Mouse (Mus musculus): ENCODE results near the gene Lgals3bp. TPM values are rescaled to one million over a fixed set of nuclear protein-coding genes. Genes with fewer than 3 reads are reported as not detected.

Lgals3bp gene
- total and polyA plus RNA-seq, 3 experiments = 3.0 to 18.3 TPM; not detected in 1

DNA sequence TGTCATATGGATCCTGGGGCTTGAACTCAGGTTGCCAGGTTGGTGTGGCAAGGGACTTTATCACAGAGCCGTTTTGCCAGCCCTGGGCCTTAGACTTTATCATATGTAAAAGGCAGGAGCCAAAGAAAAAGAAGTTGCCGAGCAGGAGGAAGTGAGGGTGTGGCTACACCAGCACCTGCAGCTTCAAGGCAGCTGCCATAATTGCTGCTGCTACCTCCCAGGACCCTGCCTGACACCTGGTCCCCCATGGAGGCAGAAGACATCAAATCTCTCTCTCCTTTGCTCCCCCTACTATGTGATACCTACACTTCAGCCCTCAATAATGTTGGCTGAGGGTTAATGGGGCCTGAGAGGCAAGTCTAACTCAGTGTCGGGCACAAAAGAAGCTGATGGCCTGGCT lies 53.5 kb downstream of the Lgals3bp start (continued):
- TF ChIP-seq CTCF (IDR thresholded peaks at IDR 0.05 in 2 of 3, conservative IDR thresholded peaks at IDR 0.05 in 1 of 3; ENCODE audit: control insufficient read depth in 1 of 3, insufficient read depth in 1 of 3, low read depth in 2 of 3, low read length in 3 of 3, poor library complexity in 1 of 3, severe bottlenecking in 1 of 3) (no peak), USF1 (IDR thresholded peaks at IDR 0.05; ENCODE audit: low read depth, low read length) (no peak), POLR2AphosphoS5 (IDR thresholded peaks at IDR 0.05; ENCODE audit: borderline replicate concordance, low read depth, low read length) (no peak), ETS1 (IDR thresholded peaks at IDR 0.05; ENCODE audit: low read depth, low read length) (0 out of 2 replicates have a peak, but pooled peaks have one; percentile 34), ZKSCAN1 (IDR thresholded peaks at IDR 0.05; ENCODE audit: low read depth, low read length) (no peak), TAL1 (IDR thresholded peaks at IDR 0.05; ENCODE audit: low read length) (no peak), UBTF (IDR thresholded peaks at IDR 0.05; ENCODE audit: borderline replicate concordance, insufficient read depth, low read depth, low read length) (no peak), MAFK (IDR thresholded peaks at IDR 0.05; ENCODE audit: borderline replicate concordance, low read depth, low read length) (no peak), MYB (IDR thresholded peaks at IDR 0.05; ENCODE audit: low read depth, low read length) (no peak), NELFE (IDR thresholded peaks at IDR 0.05; ENCODE audit: low read depth, low read length) (no peak), ELF1 (IDR thresholded peaks at IDR 0.05; ENCODE audit: low read depth, low read length) (no peak)

DNA sequence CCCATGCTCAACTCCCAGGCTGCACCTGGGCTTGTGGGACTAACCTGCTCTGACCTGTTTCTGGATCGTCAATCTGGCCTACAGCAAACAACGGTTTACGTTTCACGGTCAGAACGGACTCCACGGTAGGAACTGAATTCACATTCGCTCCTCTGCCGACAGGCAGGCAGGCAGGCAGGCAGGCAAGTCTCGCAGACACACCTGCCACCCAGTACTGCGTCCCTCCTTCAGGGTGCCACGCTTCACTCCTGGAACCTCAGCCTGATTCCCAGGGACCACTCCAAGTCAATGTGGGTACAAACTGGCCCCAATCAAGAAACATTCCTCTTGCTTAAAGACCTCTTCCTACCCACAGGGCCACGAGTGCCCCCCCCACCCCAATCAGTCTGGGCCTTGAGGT lies 54.0 kb downstream of the Lgals3bp start:
- Histone ChIP-seq H3K9me3 (replicated peaks; ENCODE audit: insufficient read depth, low read length) (no peaks in the 10 kb centered on the region), H3K79me2 (ENCODE audit: control insufficient read depth, insufficient read depth, low read length, poor library complexity) (no peaks in the 10 kb centered on the region), H3K27ac (ENCODE audit: control insufficient read depth, low read depth, low read length) (no peak overlapping the region), H3K27me3 (ENCODE audit: control insufficient read depth in 1 of 2, insufficient read depth in 2 of 2, low read length in 2 of 2) (peaks cover 2 to 3% of the 10 kb centered on the region in 2 experiments; a peak in 2 of 4 replicates), H3K9ac (ENCODE audit: control insufficient read depth, low read depth, low read length, poor library complexity, severe bottlenecking) (no peak overlapping the region), H3K4me3 (ENCODE audit: control insufficient read depth in 1 of 2, insufficient read depth in 1 of 2, low read depth in 2 of 2, low read length in 2 of 2) (no peak overlapping the region), H3K4me1 (ENCODE audit: control insufficient read depth in 1 of 2, insufficient read depth in 2 of 2, low read length in 2 of 2) (peaks cover 6 to 13% of the 10 kb centered on the region in 2 experiments; a peak in 3 of 4 replicates), H3K36me3 (ENCODE audit: control insufficient read depth in 1 of 2, insufficient read depth in 2 of 2, low read length in 2 of 2) (peaks cover 0 to 10% of the 10 kb centered on the region in 2 experiments; a peak in 2 of 4 replicates)
- DNase-seq (ENCODE audit: low read depth, low spot score) = no peak
- TF ChIP-seq MAFK (IDR thresholded peaks at IDR 0.05; ENCODE audit: borderline replicate concordance, low read depth, low read length) (no peak), GABPA (IDR thresholded peaks at IDR 0.05; ENCODE audit: low read depth, low read length) (no peak), TAL1 (IDR thresholded peaks at IDR 0.05; ENCODE audit: low read length) (no peak), POLR2A (IDR thresholded peaks at IDR 0.05; ENCODE audit: control insufficient read depth in 1 of 2, insufficient read depth in 1 of 2, low read depth in 1 of 2, low read length in 2 of 2, poor library complexity in 1 of 2) (no peak), KAT2A (conservative IDR thresholded peaks at IDR 0.05; ENCODE audit: low read depth, low read length) (no peak), MXI1 (IDR thresholded peaks at IDR 0.05; ENCODE audit: low read depth, low read length) (no peak), TBP (IDR thresholded peaks at IDR 0.05; ENCODE audit: low read depth, low read length) (no peak), SMC3 (IDR thresholded peaks at IDR 0.05; ENCODE audit: low read depth, low read length) (no peak), ZNF384 (IDR thresholded peaks at IDR 0.05; ENCODE audit: low read depth, low read length) (no peak), MAZ (IDR thresholded peaks at IDR 0.05; ENCODE audit: low read depth, low read length) (no peak), TCF12 (IDR thresholded peaks at IDR 0.05; ENCODE audit: low read depth, low read length) (no peak), MYB (IDR thresholded peaks at IDR 0.05; ENCODE audit: low read depth, low read length) (no peak), SIN3A (IDR thresholded peaks at IDR 0.05; ENCODE audit: low read length) (no peak), ELF1 (IDR thresholded peaks at IDR 0.05; ENCODE audit: low read depth, low read length) (no peak), E2F4 (IDR thresholded peaks at IDR 0.05; ENCODE audit: borderline replicate concordance, low read depth, low read length) (no peak), ZMIZ1 (IDR thresholded peaks at IDR 0.05; ENCODE audit: low read depth, low read length) (no peak)

Measured in MEL (cell line).